Mouse (Mus musculus): ENCODE results near the gene Calml4. TPM values are rescaled to one million over a fixed set of nuclear protein-coding genes. Genes with fewer than 3 reads are reported as not detected.

The Calml4 gene
- polyA plus RNA-seq, 1 experiment, result 1.9 TPM

DNA sequence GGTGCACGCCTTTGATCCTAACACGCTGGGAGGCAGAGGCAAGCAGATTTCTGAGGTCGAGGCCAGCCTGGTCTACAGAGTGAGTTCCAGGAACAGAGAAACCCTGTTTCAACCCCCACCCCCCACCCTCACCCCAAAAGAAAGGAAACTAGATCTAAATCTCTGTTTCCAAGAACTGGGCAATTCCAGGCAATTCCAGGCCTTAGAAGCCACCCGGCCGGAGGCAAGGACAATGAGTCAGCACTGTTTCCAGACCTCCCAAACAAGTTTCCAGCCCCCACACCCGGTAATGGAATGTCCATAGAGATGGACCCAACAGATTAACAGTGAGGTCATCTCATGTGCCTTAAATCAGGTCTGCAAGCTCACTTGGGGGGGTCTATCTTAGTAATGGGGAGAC, 28.0 kb upstream of the Calml4 start:
- TF ChIP-seq POLR2A (IDR thresholded peaks at IDR 0.05; ENCODE audit: control insufficient read depth, extremely low read depth, insufficient read depth, low read length, poor library complexity) (no peak), CTCF (IDR thresholded peaks at IDR 0.05; ENCODE audit: borderline replicate concordance, control insufficient read depth, extremely low read depth, insufficient read depth, low read length, poor library complexity) (no peak)
- no peaks in the 10 kb centered on the region for H3K36me3 ChIP-seq (ENCODE audit: control insufficient read depth, insufficient read depth, low read length)
- H3K27me3 ChIP-seq (ENCODE audit: control insufficient read depth, insufficient read depth, low read length), result no peaks in the 10 kb centered on the region
- no peak overlapping the region for H3K27ac ChIP-seq (ENCODE audit: control insufficient read depth, insufficient read depth, low read length)
- H3K4me3 ChIP-seq (ENCODE audit: control insufficient read depth, insufficient read depth, low read length), result no peak overlapping the region
- DNase-seq, result no peak
- WGBS, result 83% methylated on average over 6 of the region's 6 CpGs
- peaks cover 16% of the 10 kb centered on the region for H3K4me1 ChIP-seq (replicated peaks; ENCODE audit: control insufficient read depth, insufficient read depth, low read length)

DNA sequence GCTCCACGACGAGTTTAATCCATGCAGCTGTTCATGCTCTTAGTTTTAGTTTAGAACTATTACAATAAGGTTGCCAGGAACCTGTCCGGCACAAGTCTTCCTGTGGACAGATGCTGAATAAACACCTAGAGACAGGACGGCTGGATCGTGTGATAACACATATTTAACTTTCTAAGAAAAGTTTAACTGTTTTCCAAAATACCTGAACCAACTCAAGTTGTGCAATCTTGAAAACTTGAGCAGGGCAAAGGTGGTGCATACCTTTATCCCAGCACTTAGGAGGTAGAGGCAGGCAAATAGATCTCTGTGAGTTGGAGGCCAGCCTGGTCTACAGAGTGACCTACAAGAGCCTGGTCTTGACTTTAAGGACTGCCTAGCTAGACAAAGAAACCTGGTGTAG, 23.0 kb upstream of the Calml4 start:
- no peak for TF ChIP-seq POLR2A (IDR thresholded peaks at IDR 0.05; ENCODE audit: control insufficient read depth, extremely low read depth, insufficient read depth, low read length, poor library complexity)
- TF ChIP-seq CTCF (IDR thresholded peaks at IDR 0.05; ENCODE audit: borderline replicate concordance, control insufficient read depth, extremely low read depth, insufficient read depth, low read length, poor library complexity), result no peak
- WGBS, result 90% methylated on average over 5 of the region's 5 CpGs
- Histone ChIP-seq H3K4me1 (replicated peaks; ENCODE audit: control insufficient read depth, insufficient read depth, low read length) (peaks cover 20% of the 10 kb centered on the region), H3K4me3 (ENCODE audit: control insufficient read depth, insufficient read depth, low read length) (no peak overlapping the region), H3K36me3 (ENCODE audit: control insufficient read depth, insufficient read depth, low read length) (no peaks in the 10 kb centered on the region), H3K27ac (ENCODE audit: control insufficient read depth, insufficient read depth, low read length) (no peak overlapping the region), H3K27me3 (ENCODE audit: control insufficient read depth, insufficient read depth, low read length) (no peaks in the 10 kb centered on the region)
- DNase-seq, result no peak

DNA sequence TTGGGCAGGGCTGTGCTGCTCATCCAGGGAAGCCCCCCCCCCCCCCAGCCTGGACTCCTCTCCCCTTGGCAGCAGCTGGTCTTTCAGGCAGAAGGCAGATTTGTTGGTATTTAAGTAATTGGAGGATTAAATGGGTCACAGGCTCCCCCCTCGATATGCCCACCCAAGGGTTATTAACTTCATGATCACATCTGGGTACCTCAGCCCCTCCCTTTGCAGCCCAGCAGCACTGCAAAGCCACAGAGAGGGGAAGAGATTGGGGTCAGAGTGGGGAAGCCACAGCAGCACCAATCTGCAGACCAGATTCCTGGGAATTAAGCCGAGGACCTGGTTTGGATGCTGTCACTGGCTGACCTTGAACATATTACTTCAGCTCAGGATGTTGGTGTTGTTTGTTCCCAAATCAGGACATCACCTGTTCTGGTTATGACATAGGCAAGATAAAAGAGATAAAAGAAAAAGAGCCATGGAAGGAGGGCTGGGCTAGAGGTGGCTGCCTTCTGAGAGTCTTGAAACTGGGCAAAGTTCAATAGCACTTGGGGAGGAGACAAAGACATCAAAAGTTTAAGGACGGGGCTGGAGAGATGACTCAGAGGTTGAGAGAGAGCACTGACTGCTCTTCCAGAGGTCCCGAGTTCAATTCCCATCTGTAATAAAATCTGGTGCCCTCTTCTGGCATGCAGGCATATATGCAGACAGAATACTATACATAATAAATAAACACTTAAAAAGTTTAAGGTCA, 22.0 kb upstream of the Calml4 start:
- no peak for TF ChIP-seq CTCF (IDR thresholded peaks at IDR 0.05; ENCODE audit: borderline replicate concordance, control insufficient read depth, extremely low read depth, insufficient read depth, low read length, poor library complexity)
- Histone ChIP-seq H3K36me3 (ENCODE audit: control insufficient read depth, insufficient read depth, low read length) (no peaks in the 10 kb centered on the region), H3K4me3 (ENCODE audit: control insufficient read depth, insufficient read depth, low read length) (no peak overlapping the region), H3K4me1 (replicated peaks; ENCODE audit: control insufficient read depth, insufficient read depth, low read length) (peaks cover 20% of the 10 kb centered on the region), H3K27ac (ENCODE audit: control insufficient read depth, insufficient read depth, low read length) (no peak overlapping the region), H3K27me3 (ENCODE audit: control insufficient read depth, insufficient read depth, low read length) (no peaks in the 10 kb centered on the region)
- 70% methylated on average over 4 of the region's 4 CpGs for WGBS
- DNase-seq, result no peak

DNA sequence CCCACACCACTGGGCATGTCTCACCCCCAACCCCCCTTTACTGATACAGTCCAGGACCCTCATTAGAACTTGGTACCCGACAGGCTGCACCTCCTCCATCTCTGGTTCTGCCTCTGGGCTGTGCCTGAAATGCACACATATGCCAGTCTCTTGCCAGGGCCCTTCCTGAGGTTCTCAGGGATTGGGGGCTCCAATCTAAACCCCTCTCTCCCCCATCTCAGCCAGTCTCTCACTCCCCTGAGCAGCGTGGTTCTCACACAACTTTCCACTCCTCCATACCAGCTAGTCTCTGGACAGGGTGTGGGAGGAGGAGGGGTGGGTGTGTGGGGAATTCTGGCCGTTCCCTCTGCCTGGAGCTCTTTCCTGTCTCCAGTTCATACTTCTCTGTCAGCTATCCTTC, 20.3 kb upstream of the Calml4 start:
- TF ChIP-seq POLR2A (IDR thresholded peaks at IDR 0.05; ENCODE audit: control insufficient read depth, extremely low read depth, insufficient read depth, low read length, poor library complexity) (no peak), CTCF (IDR thresholded peaks at IDR 0.05; ENCODE audit: borderline replicate concordance, control insufficient read depth, extremely low read depth, insufficient read depth, low read length, poor library complexity) (no peak)
- Histone ChIP-seq H3K4me1 (replicated peaks; ENCODE audit: control insufficient read depth, insufficient read depth, low read length) (peaks cover 20% of the 10 kb centered on the region), H3K4me3 (ENCODE audit: control insufficient read depth, insufficient read depth, low read length) (no peak overlapping the region), H3K27ac (ENCODE audit: control insufficient read depth, insufficient read depth, low read length) (no peak overlapping the region), H3K27me3 (ENCODE audit: control insufficient read depth, insufficient read depth, low read length) (no peaks in the 10 kb centered on the region), H3K36me3 (ENCODE audit: control insufficient read depth, insufficient read depth, low read length) (no peaks in the 10 kb centered on the region)
- 70% methylated on average over 3 of the region's 3 CpGs for WGBS
- DNase-seq, result no peak

DNA sequence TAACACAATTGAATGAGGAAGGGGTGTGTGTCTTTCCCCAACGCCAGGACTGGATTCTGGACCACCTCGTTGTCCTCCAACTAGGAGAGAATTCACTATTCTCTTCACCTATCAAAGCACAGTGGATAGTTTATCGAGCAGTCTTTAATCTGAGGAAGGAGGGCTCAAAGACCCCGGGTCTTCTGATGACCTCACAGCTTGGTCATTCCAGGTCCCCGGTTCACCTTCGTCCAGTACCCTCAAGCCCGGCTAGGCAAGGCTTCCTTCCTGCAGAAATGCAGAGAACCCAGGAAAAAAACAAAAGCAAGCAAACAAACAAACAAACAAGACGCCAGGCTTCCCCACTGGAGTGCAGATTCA, 19.8 kb upstream of the Calml4 start:
- H3K27ac ChIP-seq (ENCODE audit: control insufficient read depth, insufficient read depth, low read length), result no peak overlapping the region
- peak overlapping the region; percentile 63 for H3K4me3 ChIP-seq (ENCODE audit: control insufficient read depth, insufficient read depth, low read length)
- H3K4me1 ChIP-seq (replicated peaks; ENCODE audit: control insufficient read depth, insufficient read depth, low read length), result peaks cover 20% of the 10 kb centered on the region
- DNase-seq, result no peak
- WGBS, result 6% methylated on average over 8 of the region's 8 CpGs
- H3K27me3 ChIP-seq (ENCODE audit: control insufficient read depth, insufficient read depth, low read length), result no peaks in the 10 kb centered on the region
- H3K36me3 ChIP-seq (ENCODE audit: control insufficient read depth, insufficient read depth, low read length), result no peaks in the 10 kb centered on the region
- TF ChIP-seq CTCF (IDR thresholded peaks at IDR 0.05; ENCODE audit: borderline replicate concordance, control insufficient read depth, extremely low read depth, insufficient read depth, low read length, poor library complexity) (no peak), POLR2A (IDR thresholded peaks at IDR 0.05; ENCODE audit: control insufficient read depth, extremely low read depth, insufficient read depth, low read length, poor library complexity) (no peak)

DNA sequence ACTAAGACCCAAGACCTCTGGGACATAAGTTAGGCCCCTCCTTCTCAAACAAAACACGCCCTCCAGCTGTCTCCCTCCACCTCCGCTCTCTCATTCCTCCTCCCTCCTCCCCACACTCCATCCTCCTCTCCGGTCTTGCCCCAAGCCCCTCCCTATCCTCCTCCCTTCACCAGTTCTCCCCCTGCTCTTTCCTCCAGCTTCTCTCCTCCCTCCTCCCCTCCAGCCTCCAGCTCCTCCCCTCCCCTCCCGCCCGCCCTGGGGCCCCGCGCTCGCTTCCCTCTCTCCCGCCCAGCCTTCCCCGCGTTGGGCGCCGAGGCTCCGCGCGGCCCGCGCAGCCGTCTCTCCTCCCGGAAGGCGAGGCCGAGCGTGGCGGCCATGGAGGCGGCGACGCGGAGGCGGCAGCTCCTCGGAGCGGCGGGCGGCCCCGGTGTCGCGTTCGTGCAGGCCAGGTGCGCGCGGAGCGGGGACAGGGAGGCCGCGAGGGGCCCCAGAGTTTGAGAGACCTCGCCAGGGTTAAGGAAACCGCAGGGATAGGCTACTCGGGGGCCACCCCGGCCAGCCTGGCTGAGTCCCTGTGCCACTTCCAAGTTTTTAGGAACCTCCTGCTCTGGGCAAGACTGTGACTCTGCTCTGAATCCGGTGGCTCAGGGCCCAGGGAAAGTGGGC, 19.2 kb upstream of the Calml4 start, which contains the start of gene Cln6:
Gene Cln6, plus strand, starts transcription at position 280 of the 666 bp plus-strand sequence.
- H3K4me1 ChIP-seq (replicated peaks; ENCODE audit: control insufficient read depth, insufficient read depth, low read length), result peaks cover 20% of the 10 kb centered on the region
- DNase-seq, result peak; percentile 82
- no peaks in the 10 kb centered on the region for H3K36me3 ChIP-seq (ENCODE audit: control insufficient read depth, insufficient read depth, low read length)
- TF ChIP-seq POLR2A (IDR thresholded peaks at IDR 0.05; ENCODE audit: control insufficient read depth, extremely low read depth, insufficient read depth, low read length, poor library complexity), result no peak; the same call in 1 of the 2 replicates
- TF ChIP-seq CTCF (IDR thresholded peaks at IDR 0.05; ENCODE audit: borderline replicate concordance, control insufficient read depth, extremely low read depth, insufficient read depth, low read length, poor library complexity), result 0 out of 2 replicates have a peak, but pooled peaks have one; percentile 2
- H3K27me3 ChIP-seq (ENCODE audit: control insufficient read depth, insufficient read depth, low read length), result no peaks in the 10 kb centered on the region
- peak within 1 kb of the TSS; percentile 63 for H3K4me3 ChIP-seq (ENCODE audit: control insufficient read depth, insufficient read depth, low read length)
- WGBS, result under 1% methylated on average over 43 of the region's 48 CpGs
- peak within 1 kb of the TSS; percentile 17; the same call in 1 of the 2 replicates for H3K27ac ChIP-seq (ENCODE audit: control insufficient read depth, insufficient read depth, low read length)

Data from thymus, adult 2 months (tissue).